Mouse (Mus musculus) C2C12 (cell line): ENCODE data around the gene Traip. TPM values are rescaled to one million over a fixed set of nuclear protein-coding genes. Genes with fewer than 3 reads are reported as not detected.

ENCODE experiments used
- H3K27me3 ChIP-seq: one replicate; pipeline ENCODE4 v1.6.1; 2011; ENCODE audit not compliant: control insufficient read depth, insufficient read depth, insufficient read length
- H3K36me3 ChIP-seq: one replicate; pipeline ENCODE4 v1.6.1; 2011; ENCODE audit not compliant: control insufficient read depth, insufficient read depth
- H3K4me3 ChIP-seq: one replicate; pipeline ENCODE4 v1.5.1; 2011; ENCODE audit warnings: mild to moderate bottlenecking, control low read depth; ENCODE audit not compliant: poor library complexity, insufficient read depth, severe bottlenecking
- H3K79me2 ChIP-seq: one replicate; pipeline ENCODE4 v1.6.1; 2011; ENCODE audit not compliant: control insufficient read depth, insufficient read depth
- H3K79me3 ChIP-seq: one replicate; pipeline ENCODE4 v1.6.1; 2011; ENCODE audit warnings: low read depth, control low read depth
- H3ac ChIP-seq: one replicate; pipeline ENCODE3; 2011; ENCODE audit warnings: low read depth; ENCODE audit not compliant: control insufficient read depth, insufficient read length
- CEBPB ChIP-seq: IDR thresholded peaks from one replicate; pipeline ENCODE4 v1.6.1; 2011; ENCODE audit warnings: low read depth, mild to moderate bottlenecking, control low read depth, moderate library complexity
- CTCF ChIP-seq: IDR thresholded peaks from one replicate; pipeline ENCODE4 v1.5.1; 2011; ENCODE audit not compliant: control insufficient read depth, insufficient read depth, insufficient read length
- FOSL1 ChIP-seq: IDR thresholded peaks from one replicate; pipeline ENCODE4 v1.8.0; 2011; ENCODE audit warnings: mild to moderate bottlenecking, low read length; ENCODE audit not compliant: poor library complexity, insufficient read depth, severe bottlenecking
- MAX ChIP-seq: IDR thresholded peaks from one replicate; pipeline ENCODE4 v1.6.1; 2011; ENCODE audit warnings: mild to moderate bottlenecking, control low read depth
- MYOD1 ChIP-seq: IDR thresholded peaks from one replicate; pipeline ENCODE4 v1.6.1; 2011; ENCODE audit warnings: low read depth; ENCODE audit not compliant: control insufficient read depth, insufficient read length
- MYOG ChIP-seq: IDR thresholded peaks from one replicate; pipeline ENCODE4 v1.6.1; 2011; ENCODE audit not compliant: control insufficient read depth, insufficient read length; ENCODE audit errors: extremely low read depth
- USF1 ChIP-seq: IDR thresholded peaks from one replicate; pipeline ENCODE4 v1.6.1; 2011; ENCODE audit warnings: low read depth, mild to moderate bottlenecking, control low read depth, moderate library complexity
- long read RNA-seq, 2 experiments: library from polyadenylated mRNA; unstranded; transcript quantifications; one replicate each; pipeline ENCODE4 v2.0.0; 2019 to 2020
- polyA plus RNA-seq: library from polyadenylated mRNA; unstranded; fragments of >200 nt; fragmentation: generic; extraction: Trizol; gene quantifications from one replicate; pipeline ENCODE4 v1.2.1, GENCODE M21; 2012; ENCODE audit warnings: missing spikeins

Gene Traip
- polyA plus RNA-seq = 18.5 TPM
- long read RNA-seq, experiment 1, transcript Traip-201 (15 exons, 2,706 nt) = major isoform, 7 of 8 reads
- long read RNA-seq, experiment 1, partial matches to known transcripts = 1 of 8 reads
- long read RNA-seq, experiment 1, other reads (novel, unspliced or antisense) = 0 of 8 reads
- long read RNA-seq, experiment 2, transcript Traip-201 (15 exons, 2,706 nt) = major isoform, 116 of 144 reads
- long read RNA-seq, experiment 2, partial matches to known transcripts = 4 of 144 reads
- long read RNA-seq, experiment 2, other reads (novel, unspliced or antisense) = 24 of 144 reads

DNA sequence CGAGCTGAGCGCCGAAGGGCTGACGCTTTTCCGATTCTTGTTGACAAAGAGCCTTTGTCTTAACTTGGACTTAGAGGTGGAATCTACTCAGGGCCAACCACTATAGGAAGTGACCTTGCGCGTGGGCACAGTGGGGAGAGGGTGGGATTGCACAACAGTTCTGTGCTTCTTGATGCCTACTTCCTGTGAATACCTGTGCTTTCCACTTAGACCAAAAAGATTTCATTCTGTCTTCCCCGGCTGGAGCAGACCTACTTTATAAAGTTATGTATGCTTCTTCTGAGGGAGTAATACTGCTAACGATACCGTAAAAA is at the start of gene Traip:
Gene Traip (plus strand): TSS at position 215 of the 314 bp plus-strand sequence.
- Histone ChIP-seq H3K36me3 (no peaks in the 10 kb centered on the region), H3ac (peak within 1 kb of the TSS; percentile 80), H3K4me3 (peak within 1 kb of the TSS; percentile 78), H3K27me3 (no peaks in the 10 kb centered on the region), H3K79me2 (peaks cover 41% of the 10 kb centered on the region), H3K79me3 (peaks cover 26% of the 10 kb centered on the region)
- TF ChIP-seq MAX (no peak), CEBPB (no peak), MYOD1 (no peak), CTCF (no peak), USF1 (no peak), MYOG (no peak), FOSL1 (no peak)

DNA sequence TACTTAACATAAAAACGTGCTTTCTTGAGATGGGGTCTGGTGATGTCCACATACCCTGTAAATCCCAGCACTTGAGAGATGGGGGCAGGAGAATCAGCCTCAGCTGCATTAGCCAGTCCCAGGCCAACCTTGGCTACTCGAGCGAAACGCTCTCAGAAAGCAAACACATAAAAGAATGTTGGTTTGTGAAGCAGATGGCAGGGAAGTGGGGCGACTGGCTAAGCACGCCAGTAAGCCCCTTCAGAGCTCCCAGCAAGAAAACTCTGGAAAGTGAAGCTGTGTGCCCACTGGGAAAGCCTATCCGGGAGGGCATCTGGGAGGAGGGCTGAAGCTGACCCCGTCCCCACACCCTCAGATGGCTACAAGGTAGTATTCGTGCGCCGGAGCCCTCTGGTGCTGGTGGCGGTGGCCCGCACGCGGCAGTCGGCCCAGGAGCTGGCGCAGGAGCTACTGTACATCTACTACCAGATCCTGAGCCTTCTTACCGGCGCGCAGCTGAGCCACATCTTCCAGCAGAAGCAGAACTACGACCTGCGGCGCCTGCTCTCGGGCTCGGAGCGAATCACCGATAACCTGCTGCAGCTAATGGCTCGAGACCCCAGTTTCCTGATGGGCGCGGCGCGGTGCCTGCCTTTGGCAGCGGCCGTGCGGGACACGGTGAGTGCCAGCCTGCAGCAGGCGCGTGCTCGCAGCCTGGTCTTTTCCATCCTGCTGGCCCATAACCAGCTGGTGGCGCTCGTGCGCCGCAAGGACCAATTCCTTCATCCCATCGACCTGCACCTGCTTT is 48.9 kb upstream of the Traip start:
- Histone ChIP-seq H3K27me3 (no peaks in the 10 kb centered on the region), H3K79me2 (no peaks in the 10 kb centered on the region), H3K4me3 (no peak overlapping the region), H3K79me3 (no peaks in the 10 kb centered on the region), H3K36me3 (no peaks in the 10 kb centered on the region), H3ac (no peak overlapping the region)
- TF ChIP-seq CTCF (no peak), MYOG (no peak), MAX (no peak), MYOD1 (no peak), USF1 (no peak), CEBPB (no peak), FOSL1 (no peak)

DNA sequence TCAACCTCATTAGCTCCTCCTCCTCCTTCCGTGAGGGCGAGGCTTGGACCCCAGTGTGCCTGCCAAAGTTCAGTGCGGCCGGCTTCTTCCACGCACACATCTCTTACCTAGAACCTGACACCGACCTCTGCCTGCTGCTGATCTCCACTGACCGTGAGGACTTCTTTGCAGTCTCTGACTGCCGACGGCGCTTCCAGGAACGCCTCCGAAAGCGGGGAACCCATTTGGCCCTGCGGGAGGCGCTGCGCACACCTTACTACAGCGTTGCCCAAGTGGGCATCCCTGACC is 48.4 kb upstream of the Traip start:
- TF ChIP-seq MAX (no peak), CTCF (no peak), MYOG (no peak), FOSL1 (no peak)
- H3K4me3 ChIP-seq = no peak overlapping the region
- H3K27me3 ChIP-seq = no peaks in the 10 kb centered on the region
- no peaks in the 10 kb centered on the region for H3K79me3 ChIP-seq
- H3K36me3 ChIP-seq = no peaks in the 10 kb centered on the region
- H3K79me2 ChIP-seq = no peaks in the 10 kb centered on the region
- H3ac ChIP-seq = no peak overlapping the region

DNA sequence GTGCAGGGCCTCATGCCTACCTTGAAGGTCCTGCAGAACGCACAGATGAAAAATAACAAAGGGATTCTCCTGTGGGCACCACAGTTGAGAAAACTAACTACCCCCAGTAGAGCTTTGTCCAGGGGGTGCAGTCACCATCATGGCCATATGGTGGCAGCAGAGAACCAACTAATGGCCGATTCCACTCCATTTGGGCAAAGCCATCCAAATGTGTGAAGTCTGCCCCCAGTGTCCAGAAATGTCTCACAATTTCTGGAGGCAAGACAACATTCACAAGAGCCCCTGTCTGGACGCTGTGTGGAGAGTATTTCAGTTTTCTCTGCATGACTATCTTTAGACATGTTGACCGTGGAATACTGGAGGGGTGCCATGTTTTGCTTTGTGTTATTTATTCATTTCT is 45.2 kb upstream of the Traip start:
- H3K79me2 ChIP-seq = no peaks in the 10 kb centered on the region
- H3K4me3 ChIP-seq = no peak overlapping the region
- no peaks in the 10 kb centered on the region for H3K36me3 ChIP-seq
- H3K27me3 ChIP-seq = no peaks in the 10 kb centered on the region
- TF ChIP-seq MYOG = no peak
- no peak for TF ChIP-seq FOSL1
- no peak for TF ChIP-seq USF1
- TF ChIP-seq CEBPB = no peak
- TF ChIP-seq CTCF = peak; percentile 91
- TF ChIP-seq MYOD1 = no peak
- H3K79me3 ChIP-seq = no peaks in the 10 kb centered on the region
- no peak overlapping the region for H3ac ChIP-seq

DNA sequence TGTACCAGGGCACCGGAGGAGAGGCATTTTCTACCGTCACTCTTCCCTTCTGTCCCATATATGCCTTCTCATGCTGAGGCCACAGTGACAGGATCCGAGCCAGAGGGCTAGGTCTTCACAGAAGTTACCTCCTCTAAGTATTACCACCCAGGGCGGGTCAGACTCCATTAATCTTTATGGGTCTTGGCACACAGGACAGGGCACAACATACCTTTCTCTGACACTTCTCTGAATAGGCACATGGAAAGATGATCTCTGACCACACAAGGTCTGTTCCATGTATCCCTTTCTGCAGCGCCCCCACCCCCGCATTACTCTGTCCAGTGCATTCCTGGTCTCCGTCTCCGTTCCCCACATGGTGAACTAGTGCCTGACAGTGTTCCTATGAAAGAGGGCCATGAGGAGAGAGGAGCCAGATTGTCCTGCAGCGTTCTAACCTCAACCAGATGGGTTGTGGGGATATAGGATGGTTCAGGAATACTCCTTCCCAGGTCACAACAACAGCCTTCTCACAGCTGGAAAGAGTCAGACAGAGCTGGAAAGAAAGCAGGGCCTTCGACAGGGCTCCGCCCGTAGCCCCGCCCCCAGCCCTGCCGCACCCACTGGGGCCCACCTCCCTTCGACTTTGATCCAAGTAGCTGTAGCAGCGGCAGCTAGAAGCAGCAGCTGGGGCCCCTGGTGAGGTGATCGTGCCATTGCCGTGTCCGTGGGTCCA is 43.5 kb upstream of the Traip start, which contains the start of gene Mst1r:
Gene Mst1r (plus strand): TSS at position 622 of the 715 bp plus-strand sequence.
- H3K4me3 ChIP-seq = no peak within 1 kb of the TSS
- TF ChIP-seq MYOD1 (no peak), USF1 (no peak), MAX (no peak), CTCF (no peak), MYOG (no peak), FOSL1 (no peak), CEBPB (no peak)
- no peak within 1 kb of the TSS for H3ac ChIP-seq
- no peaks in the 10 kb centered on the region for H3K79me2 ChIP-seq
- no peaks in the 10 kb centered on the region for H3K36me3 ChIP-seq
- no peaks in the 10 kb centered on the region for H3K27me3 ChIP-seq
- no peaks in the 10 kb centered on the region for H3K79me3 ChIP-seq
